Mouse (Mus musculus): Measurements from ENCODE around the gene Pcyt1b.

- TF ChIP-seq CTCF (IDR thresholded peaks at IDR 0.05; ENCODE audit: low read depth, low read length): no peak
- TF ChIP-seq POLR2A (IDR thresholded peaks at IDR 0.05; ENCODE audit: extremely low read depth, insufficient read depth, low read length): no peak
Measured at GRCm38 (mm10) chrX:93630256-93630655, 24.4 kb upstream of the Pcyt1b start.

All from liver, adult 2 months (tissue).